Mouse (Mus musculus) duodenum, adult 2 months (tissue): ENCODE measurements around the gene Med8. TPM values are rescaled to one million over a fixed set of nuclear protein-coding genes. Genes with fewer than 3 reads are reported as not detected.

Experiments
- polyA plus RNA-seq: library from polyadenylated mRNA; depleted of rRNA; stranded (reverse); fragments of >200 nt; gene quantifications from 2 replicates; pipeline ENCODE4 v1.2.3, GENCODE M21; 2012; ENCODE audit warnings: low replicate concordance; rRNA removed

Gene Med8
- polyA plus RNA-seq, result 13.4 and 14.1 TPM in 2 replicates

DNA sequence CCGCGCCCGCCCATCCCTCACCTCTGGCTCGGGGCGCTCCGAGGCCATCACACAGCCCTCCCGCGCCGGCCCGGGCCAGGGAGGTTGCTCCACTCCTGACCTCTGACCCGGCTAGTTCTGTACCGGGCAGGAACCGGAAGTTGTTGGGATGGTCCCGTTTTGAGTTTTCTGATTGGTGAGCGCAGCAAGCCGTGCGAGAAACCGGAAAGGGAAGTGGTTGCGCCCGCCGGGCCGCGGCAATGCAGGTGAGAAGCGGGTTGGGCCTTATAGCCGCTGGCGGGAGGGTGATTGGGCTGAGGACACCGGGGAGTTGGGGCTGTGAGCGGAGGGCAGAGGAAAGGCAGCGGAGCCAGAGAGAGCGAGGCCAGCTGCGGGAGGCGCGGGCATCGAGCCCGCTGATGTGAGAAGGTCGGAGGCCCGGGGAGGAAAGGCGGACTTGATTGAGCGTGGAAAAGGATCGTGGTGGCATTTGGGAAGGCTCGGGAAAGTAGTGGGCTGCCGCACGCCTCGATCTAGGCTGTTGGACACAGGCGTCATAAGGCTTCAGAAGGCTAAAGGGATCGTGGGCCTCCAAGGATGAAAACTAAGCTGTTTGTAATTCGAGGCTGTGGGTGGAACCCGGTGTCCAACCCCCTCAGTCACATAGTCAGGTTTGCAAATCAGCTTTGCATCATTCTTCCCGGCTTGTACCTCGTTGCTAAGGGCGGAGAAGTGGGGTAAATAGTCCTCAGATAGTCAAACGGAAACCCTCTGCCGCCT lies at the start of gene Med8, which contains the start of gene Szt2:
Gene Med8 (plus strand): TSS at position 196 of the 759 bp plus-strand sequence.
Gene Szt2 (minus strand): TSS at position 132 of the 759 bp plus-strand sequence.

DNA sequence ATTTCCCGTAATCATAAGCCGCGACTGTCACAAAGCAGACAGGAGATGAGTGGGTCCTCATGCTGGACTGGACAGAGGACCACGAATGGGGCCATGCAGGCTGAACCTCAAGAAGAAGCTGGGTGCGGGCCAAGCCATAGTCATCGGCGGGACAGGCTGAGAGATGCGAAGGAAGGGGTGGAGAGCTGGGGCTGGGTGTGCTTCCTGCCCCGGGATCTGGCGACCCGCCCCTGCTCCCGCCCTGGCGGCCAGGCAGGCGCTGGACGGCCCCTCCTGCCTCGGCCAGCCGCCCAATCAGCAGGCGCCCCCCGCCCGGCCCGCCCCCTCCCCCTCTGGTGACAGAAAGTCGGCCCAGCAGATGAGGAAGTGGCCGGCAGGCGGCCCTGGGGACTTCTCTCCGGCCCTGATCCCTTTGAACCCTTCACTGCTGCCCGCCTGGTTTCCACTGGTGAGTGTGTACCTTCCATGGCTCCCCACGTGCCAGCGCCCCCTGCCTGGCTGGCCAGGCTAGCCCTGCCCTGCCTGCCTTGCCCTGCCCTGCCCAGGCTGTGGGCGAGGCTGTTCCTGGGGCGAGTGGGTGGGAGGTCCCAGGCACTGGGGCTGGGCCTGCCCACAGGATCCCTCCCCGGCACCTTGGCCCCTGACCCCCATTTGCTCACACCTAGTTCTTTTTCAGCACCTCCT lies 18.8 kb downstream of the Med8 start, which contains the start of gene Elovl1:
Gene Elovl1 (plus strand): TSS at position 326 of the 684 bp plus-strand sequence.

DNA sequence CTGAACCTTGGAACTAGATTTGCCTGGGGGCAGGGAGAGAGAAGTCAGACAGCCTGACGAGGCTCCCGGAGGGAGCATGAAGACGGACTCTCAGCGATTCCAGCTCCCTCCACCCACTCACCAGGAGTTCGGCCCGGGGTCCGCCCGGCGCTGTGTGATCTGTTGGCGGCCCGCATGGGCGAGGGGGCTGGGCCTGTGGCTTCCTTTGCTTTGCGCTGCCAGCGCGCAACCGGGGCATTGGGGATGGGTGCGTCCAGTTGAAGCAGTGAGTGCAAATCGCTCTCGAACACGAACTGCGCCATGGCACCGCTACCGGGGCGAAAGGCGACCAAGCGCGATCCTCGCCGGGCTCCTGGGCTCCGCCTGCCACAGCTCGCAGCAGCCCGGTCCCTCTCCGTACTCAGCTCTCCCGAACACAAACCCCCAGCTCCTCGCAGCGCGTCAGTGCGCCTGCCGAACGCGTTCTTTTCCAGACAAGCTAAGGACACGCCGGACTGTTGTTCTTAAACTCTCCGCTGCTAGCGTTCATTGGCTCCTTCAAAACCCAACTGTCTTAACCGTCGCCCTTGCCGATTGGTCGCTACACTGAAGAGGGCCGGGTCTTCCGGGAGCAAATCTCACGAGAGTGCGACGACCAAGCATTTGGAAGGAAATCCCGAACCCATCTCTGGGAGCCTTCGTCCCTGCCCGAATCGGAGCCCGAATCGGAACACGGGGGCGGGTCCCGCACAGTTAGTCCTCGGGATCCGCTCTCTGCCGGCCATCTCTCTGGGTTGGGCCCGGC lies 27.9 kb downstream of the Med8 start, which contains the start of gene Cdc20:
Gene Cdc20 (minus strand): TSS at position 533 of the 784 bp plus-strand sequence.

DNA sequence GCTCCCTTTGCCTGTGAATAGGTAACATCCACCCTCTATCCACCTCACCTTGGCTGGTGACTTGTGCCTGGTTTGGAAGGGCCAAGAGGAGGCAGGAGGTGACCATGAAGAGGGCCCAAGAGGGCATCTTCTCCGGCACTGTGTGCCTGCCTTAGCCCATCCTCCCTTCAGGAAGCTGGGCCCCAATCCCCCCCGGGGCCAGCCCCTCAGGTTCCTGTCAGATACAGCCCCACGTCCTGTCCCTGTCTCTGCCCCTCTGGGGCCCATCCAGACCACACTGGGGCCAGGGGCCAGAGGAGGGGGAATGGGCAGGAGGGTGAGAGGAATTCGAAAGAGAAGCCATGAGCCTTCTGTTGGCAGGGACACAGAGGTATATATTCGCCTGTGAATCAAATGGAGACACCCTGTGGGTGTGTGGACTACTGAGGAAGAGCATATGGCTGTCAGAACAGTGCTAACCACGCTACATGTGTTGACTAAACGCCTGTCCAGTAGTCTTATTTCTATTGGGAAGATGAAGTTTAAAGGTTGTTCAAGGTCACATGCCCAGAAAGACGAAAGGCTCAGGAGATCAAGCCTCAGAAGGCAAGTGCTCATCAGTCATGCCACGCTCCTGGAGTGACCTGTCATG lies 48.3 kb downstream of the Med8 start, which contains the start of gene Mpl:
Gene Mpl (minus strand): TSS at position 169 of the 631 bp plus-strand sequence.

Other genes starting within 250 kb of the Med8 start
- gene Kdm4a, start 229.3 kb upstream of the Med8 start, polyA plus RNA-seq, result 12.9 and 13.4 TPM in 2 replicates
- gene Ptprf, start 117.9 kb upstream of the Med8 start, polyA plus RNA-seq, result 136 and 150 TPM in 2 replicates
- 29.0 and 35.2 TPM in 2 replicates for gene Szt2, start 64 bp upstream of the Med8 start, polyA plus RNA-seq
- 190 and 291 TPM in 2 replicates for gene Elovl1, start 18.8 kb downstream of the Med8 start, polyA plus RNA-seq
- 30.1 and 32.3 TPM in 2 replicates for gene Cdc20, start 28.0 kb downstream of the Med8 start, polyA plus RNA-seq
- gene Mpl, start 48.2 kb downstream of the Med8 start, polyA plus RNA-seq, result 0.09 TPM in 1 of 2 replicates, not detected in the other
- 11.4 and 13.4 TPM in 2 replicates for gene Tie1, start 80.7 kb downstream of the Med8 start, polyA plus RNA-seq
- 123 and 172 TPM in 2 replicates for gene 2610528J11Rik, start 117.7 kb downstream of the Med8 start, polyA plus RNA-seq
- gene Tmem125, start 134.7 kb downstream of the Med8 start, polyA plus RNA-seq, result 39.9 and 58.3 TPM in 2 replicates
- gene Cfap57, start 211.4 kb downstream of the Med8 start, polyA plus RNA-seq, result 0.09 TPM in 1 of 2 replicates, not detected in the other
- gene Ebna1bp2, start 211.5 kb downstream of the Med8 start, polyA plus RNA-seq, result 5.3 and 6.0 TPM in 2 replicates
- not detected in 2 replicates for gene Olfr62, start 249.6 kb downstream of the Med8 start, polyA plus RNA-seq